Mouse (Mus musculus) hindbrain, embryonic 12.5 days (tissue): Measurements from ENCODE around the gene Acsm3. TPM values are rescaled to one million over a fixed set of nuclear protein-coding genes. Genes with fewer than 3 reads are reported as not detected.
"Not testable (repeated sequence)": the region's sequence is repeated elsewhere in the genome, so short reads cannot be mapped to it uniquely, and the experiment has no call there.

Experiments
- ATAC-seq: fragments of 200-750 bp; cut with Nextera tagmentation; 2 replicates; pipeline ENCODE4 v1.8.0; 2017; ENCODE audit warnings: moderate TSS enrichment; ENCODE audit not compliant: low FRiP score
- H3K27ac ChIP-seq: fragments of 300-500 bp; sonication (generic); 2 replicates; pipeline ENCODE4 v1.5.1; 2016; ENCODE audit warnings: mild to moderate bottlenecking
- H3K27me3 ChIP-seq: fragments of 300-500 bp; sonication (generic); 2 replicates; pipeline ENCODE4 v1.6.1; 2016; ENCODE audit warnings: mild to moderate bottlenecking
- H3K36me3 ChIP-seq: fragments of 300-500 bp; sonication (generic); 2 replicates; pipeline ENCODE4 v1.6.1; 2016; ENCODE audit warnings: mild to moderate bottlenecking
- H3K4me1 ChIP-seq: fragments of 300-500 bp; sonication (generic); 2 replicates; pipeline ENCODE4 v1.6.1; 2016
- H3K4me2 ChIP-seq: fragments of 300-500 bp; sonication (generic); replicated peaks from 2 replicates; pipeline ENCODE4 v1.6.1; 2016; ENCODE audit warnings: mild to moderate bottlenecking
- H3K4me3 ChIP-seq: fragments of 300-500 bp; sonication (generic); 2 replicates; pipeline ENCODE4 v1.5.1; 2016; ENCODE audit warnings: mild to moderate bottlenecking
- H3K9ac ChIP-seq: fragments of 300-500 bp; sonication (generic); 2 replicates; pipeline ENCODE4 v1.6.1; 2016; ENCODE audit warnings: mild to moderate bottlenecking, moderate library complexity
- H3K9me3 ChIP-seq: fragments of 300-500 bp; sonication (generic); replicated peaks from 2 replicates; pipeline ENCODE4 v1.6.1; 2016; ENCODE audit warnings: mild to moderate bottlenecking
- WGBS: fragments of 180-500 bp; shearing (Covaris S2); methylation state at CpG from one replicate; pipeline ENCODE4 v1.1.7; 2016; 5-methylcytosine and 5-hydroxymethylcytosine counted together
- polyA plus RNA-seq: library from polyadenylated mRNA; unstranded; fragments of >200 nt; fragmentation: Nextera tagmentation; extraction: Ambion mirVana; gene quantifications from 2 replicates; pipeline ENCODE4 v1.2.1, GENCODE M21; 2016

Acsm3 gene
- polyA plus RNA-seq = 0.14 and 0.23 TPM in 2 replicates

- H3K27ac ChIP-seq = no peak within 1 kb of the TSS
- no peak within 1 kb of the TSS for H3K4me3 ChIP-seq
- no peaks in the 10 kb centered on the region for H3K36me3 ChIP-seq
- ATAC-seq = no peak
- 83% methylated on average over 11 of the region's 11 CpGs for WGBS
- H3K4me1 ChIP-seq = no peaks in the 10 kb centered on the region
- H3K9ac ChIP-seq = no peak within 1 kb of the TSS
- no peaks in the 10 kb centered on the region for H3K27me3 ChIP-seq
- H3K9me3 ChIP-seq = no peaks in the 10 kb centered on the region
- H3K4me2 ChIP-seq = no peak within 1 kb of the TSS
These were observed at the start of gene Acsm3 for GRCm38 (mm10) chr7:119760527-119760951. Acsm3 (plus strand) TSS chr7:119760923.

GRCm38 (mm10) chr7:119714111-119714510, 46.6 kb upstream of the Acsm3 start:
- Histone ChIP-seq H3K9me3 (no peaks in the 10 kb centered on the region), H3K27me3 (no peaks in the 10 kb centered on the region), H3K9ac (no peak overlapping the region), H3K4me3 (no peak overlapping the region), H3K27ac (no peak overlapping the region), H3K4me2 (no peak overlapping the region), H3K4me1 (0 out of 2 replicates have a peak, but pooled peaks cover 3% of the 10 kb centered on the region), H3K36me3 (peaks cover 36% of the 10 kb centered on the region)
- 93% methylated on average over 7 of the region's 7 CpGs for WGBS
- ATAC-seq = no peak

GRCm38 (mm10) chr7:119720253-119720946, 40.3 kb upstream of the Acsm3 start, which contains the start of gene Thumpd1:
Thumpd1 (minus strand) TSS chr7:119720798.
- Histone ChIP-seq H3K36me3 (peaks cover 32% of the 10 kb centered on the region), H3K27me3 (peaks cover 3% of the 10 kb centered on the region; the same call in 1 of the 2 replicates), H3K4me2 (peak within 1 kb of the TSS; percentile 79), H3K27ac (peak within 1 kb of the TSS; percentile 55), H3K9ac (peak within 1 kb of the TSS; percentile 75), H3K9me3 (no peaks in the 10 kb centered on the region), H3K4me1 (peaks cover 15% of the 10 kb centered on the region), H3K4me3 (peak within 1 kb of the TSS; percentile 72)
- WGBS = under 1% methylated on average over 60 of the region's 60 CpGs
- peak; percentile 96 for ATAC-seq

- ATAC-seq = peak; percentile 65
- no peak overlapping the region for H3K27ac ChIP-seq
These were observed 39.8 kb upstream of the Acsm3 start for GRCm38 (mm10) chr7:119720947-119721310.

GRCm38 (mm10) chr7:119727621-119728020, 33.1 kb upstream of the Acsm3 start:
- 92% methylated on average over 2 of the region's 2 CpGs for WGBS
- no peak for ATAC-seq
- H3K9me3 ChIP-seq = no peaks in the 10 kb centered on the region

More at GRCm38 (mm10) chr7:119720947-119721310, 39.8 kb upstream of the Acsm3 start:
- 17% methylated on average over 8 of the region's 8 CpGs for WGBS
- Histone ChIP-seq H3K27me3 (peaks cover 3% of the 10 kb centered on the region; the same call in 1 of the 2 replicates), H3K9ac (peak overlapping the region; percentile 75), H3K36me3 (peaks cover 27% of the 10 kb centered on the region), H3K9me3 (no peaks in the 10 kb centered on the region), H3K4me1 (peaks cover 15% of the 10 kb centered on the region), H3K4me2 (peak overlapping the region; percentile 79), H3K4me3 (peak overlapping the region; percentile 72)

GRCm38 (mm10) chr7:119731262-119731661, 29.5 kb upstream of the Acsm3 start:
- not testable (repeated sequence) for H3K4me3 ChIP-seq, H3K9me3 ChIP-seq, H3K4me1 ChIP-seq, ATAC-seq, H3K27me3 ChIP-seq, H3K4me2 ChIP-seq, H3K27ac ChIP-seq, H3K9ac ChIP-seq, H3K36me3 ChIP-seq
- 79% methylated on average over 4 of the region's 4 CpGs for WGBS

More at GRCm38 (mm10) chr7:119727621-119728020, 33.1 kb upstream of the Acsm3 start:
- Histone ChIP-seq H3K27me3 (peaks cover 3% of the 10 kb centered on the region; the same call in 1 of the 2 replicates), H3K27ac (no peak overlapping the region), H3K4me1 (no peaks in the 10 kb centered on the region), H3K9ac (no peak overlapping the region), H3K36me3 (no peaks in the 10 kb centered on the region), H3K4me2 (no peak overlapping the region), H3K4me3 (no peak overlapping the region)

GRCm38 (mm10) chr7:119738877-119739276, 21.8 kb upstream of the Acsm3 start:
- Histone ChIP-seq H3K27ac (no peak overlapping the region), H3K4me3 (no peak overlapping the region), H3K27me3 (no peaks in the 10 kb centered on the region), H3K4me1 (no peaks in the 10 kb centered on the region), H3K9ac (no peak overlapping the region), H3K9me3 (no peaks in the 10 kb centered on the region), H3K4me2 (no peak overlapping the region), H3K36me3 (no peaks in the 10 kb centered on the region)
- WGBS = 79% methylated on average over 2 of the region's 2 CpGs
- ATAC-seq = no peak

GRCm38 (mm10) chr7:119739798-119740468, 20.8 kb upstream of the Acsm3 start:
- Histone ChIP-seq H3K9ac (peak overlapping the region; percentile 57), H3K4me3 (peak overlapping the region; percentile 40), H3K4me2 (peak overlapping the region; percentile 50)
- not testable (repeated sequence) for H3K27ac ChIP-seq, H3K27me3 ChIP-seq, H3K4me1 ChIP-seq, H3K9me3 ChIP-seq, H3K36me3 ChIP-seq
- WGBS = 4% methylated on average over 27 of the region's 44 CpGs
- ATAC-seq = peak; percentile 52

GRCm38 (mm10) chr7:119744321-119744720, 16.4 kb upstream of the Acsm3 start:
- H3K9me3 ChIP-seq = no peaks in the 10 kb centered on the region
- no peak for ATAC-seq
- peaks cover 8% of the 10 kb centered on the region; the same call in 1 of the 2 replicates for H3K27me3 ChIP-seq
- H3K4me3 ChIP-seq = peak overlapping the region; percentile 16; the same call in 1 of the 2 replicates
- H3K9ac ChIP-seq = no peak overlapping the region
- WGBS = 5% methylated on average over 34 of the region's 34 CpGs
- peak overlapping the region; percentile 43 for H3K4me2 ChIP-seq
- H3K27ac ChIP-seq = no peak overlapping the region
- H3K4me1 ChIP-seq = 0 out of 2 replicates have a peak, but pooled peaks cover 4% of the 10 kb centered on the region
- H3K36me3 ChIP-seq = no peaks in the 10 kb centered on the region

- WGBS = 98% methylated on average over 1 of the region's 1 CpGs
- Histone ChIP-seq H3K4me3 (no peak overlapping the region), H3K4me2 (no peak overlapping the region), H3K9ac (no peak overlapping the region), H3K4me1 (0 out of 2 replicates have a peak, but pooled peaks cover 4% of the 10 kb centered on the region), H3K9me3 (no peaks in the 10 kb centered on the region), H3K27ac (no peak overlapping the region), H3K27me3 (peaks cover 8% of the 10 kb centered on the region; the same call in 1 of the 2 replicates), H3K36me3 (no peaks in the 10 kb centered on the region)
- ATAC-seq = no peak
These were observed 14.9 kb upstream of the Acsm3 start for GRCm38 (mm10) chr7:119745869-119746268.

GRCm38 (mm10) chr7:119748761-119749160, 12.0 kb upstream of the Acsm3 start:
- no peaks in the 10 kb centered on the region for H3K9me3 ChIP-seq
- H3K4me3 ChIP-seq = no peak overlapping the region
- no peak for ATAC-seq
- H3K9ac ChIP-seq = no peak overlapping the region
- H3K27me3 ChIP-seq = peaks cover 8% of the 10 kb centered on the region; the same call in 1 of the 2 replicates
- WGBS = 68% methylated on average over 1 of the region's 2 CpGs
- H3K4me1 ChIP-seq = 0 out of 2 replicates have a peak, but pooled peaks cover 4% of the 10 kb centered on the region
- no peaks in the 10 kb centered on the region for H3K36me3 ChIP-seq
- H3K27ac ChIP-seq = no peak overlapping the region
- no peak overlapping the region for H3K4me2 ChIP-seq

GRCm38 (mm10) chr7:119749942-119750341, 10.8 kb upstream of the Acsm3 start:
- no peak for ATAC-seq
- 71% methylated on average over 2 of the region's 2 CpGs for WGBS
- no peak overlapping the region for H3K9ac ChIP-seq

More at GRCm38 (mm10) chr7:119749942-119750341, 10.8 kb upstream of the Acsm3 start:
- no peaks in the 10 kb centered on the region for H3K9me3 ChIP-seq
- H3K4me3 ChIP-seq = no peak overlapping the region
- no peaks in the 10 kb centered on the region for H3K36me3 ChIP-seq
- H3K4me1 ChIP-seq = no peaks in the 10 kb centered on the region
- H3K4me2 ChIP-seq = no peak overlapping the region
- H3K27me3 ChIP-seq = no peaks in the 10 kb centered on the region
- H3K27ac ChIP-seq = no peak overlapping the region
